Mouse (Mus musculus) adipocyte (in vitro differentiated cells): Measurements from ENCODE around the gene Krtap29-1.

Source experiments
- DNase-seq: peaks from one replicate; pipeline ENCODE4 v3.0.0-alpha.2; 2016; ENCODE audit warnings: low spot score

The Krtap29-1 gene

GRCm38 (mm10) chr11:99937751-99938264, 41.0 kb downstream of the Krtap29-1 start:
- no peak for DNase-seq

- DNase-seq = no peak
Measured at GRCm38 (mm10) chr11:99935991-99936390, 42.9 kb downstream of the Krtap29-1 start, which contains the start of gene Krtap31-2. TSS of gene Krtap31-2 (plus strand) at chr11:99936291.
